Mouse (Mus musculus) neural tube, embryonic 14.5 days (tissue): ENCODE measurements around the gene Pitpnc1. TPM values are rescaled to one million over a fixed set of nuclear protein-coding genes. Genes with fewer than 3 reads are reported as not detected.

Experiments used
- ATAC-seq: fragments of 200-750 bp; cut with Nextera tagmentation; 2 replicates; pipeline ENCODE4 v1.8.0; 2017; ENCODE audit warnings: low read depth, mild to moderate bottlenecking, moderate TSS enrichment, moderate library complexity
- H3K27ac ChIP-seq: fragments of 300-500 bp; sonication (generic); 2 replicates; pipeline ENCODE4 v1.5.1; 2014; ENCODE audit warnings: low read depth, mild to moderate bottlenecking, control low read depth, low read length, moderate library complexity, mixed read lengths
- H3K27me3 ChIP-seq: fragments of 300-500 bp; sonication (generic); 2 replicates; pipeline ENCODE4 v1.6.1; 2014; ENCODE audit warnings: low read length; ENCODE audit not compliant: control insufficient read depth, insufficient read depth
- H3K36me3 ChIP-seq: fragments of 300-500 bp; sonication (generic); 2 replicates; pipeline ENCODE4 v1.6.1; 2014; ENCODE audit warnings: low read length, mixed read lengths; ENCODE audit not compliant: control insufficient read depth, insufficient read depth
- H3K4me1 ChIP-seq: fragments of 300-500 bp; sonication (generic); 2 replicates; pipeline ENCODE4 v1.6.1; 2014; ENCODE audit warnings: low read length; ENCODE audit not compliant: control insufficient read depth, insufficient read depth
- H3K4me2 ChIP-seq: fragments of 300-500 bp; sonication (generic); 2 replicates; pipeline ENCODE4 v1.6.1; 2014; ENCODE audit warnings: mild to moderate bottlenecking, low read depth, low read length, control low read depth
- H3K4me3 ChIP-seq: fragments of 300-500 bp; sonication (generic); 2 replicates; pipeline ENCODE4 v1.5.1; 2014; ENCODE audit warnings: low read depth, low read length, control low read depth, mixed read lengths
- H3K9ac ChIP-seq: fragments of 300-500 bp; sonication (generic); replicated peaks from 2 replicates; pipeline ENCODE4 v1.6.1; 2014; ENCODE audit warnings: low read depth, mild to moderate bottlenecking, control low read depth, low read length, mixed read lengths
- H3K9me3 ChIP-seq: fragments of 300-500 bp; sonication (generic); 2 replicates; pipeline ENCODE4 v1.6.1; 2016; ENCODE audit warnings: low read length; ENCODE audit not compliant: control insufficient read depth
- WGBS: fragments of 180-500 bp; shearing (Covaris S2); extraction: QIAGEN DNeasy Blood & Tissue Kit; methylation state at CpG from one replicate; pipeline ENCODE4 v1.1.7; 2014; 5-methylcytosine and 5-hydroxymethylcytosine counted together
- polyA plus RNA-seq: library from polyadenylated mRNA; unstranded; fragments of >200 nt; fragmentation: Nextera tagmentation; extraction: Ambion mirVana; gene quantifications from 2 replicates; pipeline ENCODE4 v1.2.1, GENCODE M21; 2014

Gene Pitpnc1
- polyA plus RNA-seq, 1 experiment from 2014 or later, result 45.2 TPM

GRCm38 (mm10) chr11:107462478-107462877 is 8.0 kb downstream of the Pitpnc1 start:
- 97% methylated on average over 3 of the region's 3 CpGs for WGBS
- H3K4me3 ChIP-seq, result no peak overlapping the region
- no peak overlapping the region for H3K27ac ChIP-seq
- H3K9ac ChIP-seq, result no peak overlapping the region
- no peaks in the 10 kb centered on the region for H3K27me3 ChIP-seq
- 0 out of 2 replicates have a peak, but pooled peaks cover 2% of the 10 kb centered on the region for H3K4me1 ChIP-seq
- no peak overlapping the region for H3K4me2 ChIP-seq
- no peak for ATAC-seq
- H3K9me3 ChIP-seq, result no peaks in the 10 kb centered on the region
- no peaks in the 10 kb centered on the region for H3K36me3 ChIP-seq

- no peaks in the 10 kb centered on the region for H3K27me3 ChIP-seq
- H3K4me1 ChIP-seq, result no peaks in the 10 kb centered on the region
- H3K4me3 ChIP-seq, result no peak overlapping the region
- no peaks in the 10 kb centered on the region for H3K9me3 ChIP-seq
- no peak overlapping the region for H3K9ac ChIP-seq
- no peak overlapping the region for H3K4me2 ChIP-seq
- 74% methylated on average over 7 of the region's 7 CpGs for WGBS
- H3K27ac ChIP-seq, result no peak overlapping the region
- no peaks in the 10 kb centered on the region for H3K36me3 ChIP-seq
- ATAC-seq, result no peak
Measured at GRCm38 (mm10) chr11:107459828-107460227, 10.7 kb downstream of the Pitpnc1 start.

- no peak overlapping the region for H3K27ac ChIP-seq
- H3K4me1 ChIP-seq, result no peaks in the 10 kb centered on the region
- no peak overlapping the region for H3K4me3 ChIP-seq
- no peaks in the 10 kb centered on the region for H3K9me3 ChIP-seq
- no peak overlapping the region for H3K9ac ChIP-seq
- H3K27me3 ChIP-seq, result no peaks in the 10 kb centered on the region
- 91% methylated on average over 7 of the region's 7 CpGs for WGBS
- no peak for ATAC-seq
- H3K36me3 ChIP-seq, result no peaks in the 10 kb centered on the region
- H3K4me2 ChIP-seq, result no peak overlapping the region
Measured at GRCm38 (mm10) chr11:107458986-107459385, 11.5 kb downstream of the Pitpnc1 start.

- H3K36me3 ChIP-seq, result no peaks in the 10 kb centered on the region
- H3K4me1 ChIP-seq, result no peaks in the 10 kb centered on the region
- no peak overlapping the region for H3K27ac ChIP-seq
- WGBS, result 79% methylated on average over 12 of the region's 12 CpGs
- no peak for ATAC-seq
- H3K4me3 ChIP-seq, result no peak overlapping the region
- no peaks in the 10 kb centered on the region for H3K27me3 ChIP-seq
- H3K4me2 ChIP-seq, result no peak overlapping the region
- H3K9ac ChIP-seq, result no peak overlapping the region
- no peaks in the 10 kb centered on the region for H3K9me3 ChIP-seq
Measured at GRCm38 (mm10) chr11:107458286-107458685, 12.2 kb downstream of the Pitpnc1 start.

- Histone ChIP-seq H3K4me1 (no peaks in the 10 kb centered on the region), H3K36me3 (no peaks in the 10 kb centered on the region), H3K27me3 (no peaks in the 10 kb centered on the region), H3K9ac (no peak overlapping the region), H3K4me3 (no peak overlapping the region), H3K4me2 (no peak overlapping the region), H3K9me3 (no peaks in the 10 kb centered on the region), H3K27ac (no peak overlapping the region)
- ATAC-seq, result no peak
- WGBS, result 94% methylated on average over 3 of the region's 3 CpGs
Measured at GRCm38 (mm10) chr11:107457282-107457681, 13.2 kb downstream of the Pitpnc1 start.

- no peak for ATAC-seq
- Histone ChIP-seq H3K9ac (no peak overlapping the region), H3K36me3 (no peaks in the 10 kb centered on the region), H3K27ac (no peak overlapping the region), H3K27me3 (no peaks in the 10 kb centered on the region), H3K9me3 (no peaks in the 10 kb centered on the region), H3K4me3 (no peak overlapping the region), H3K4me1 (no peaks in the 10 kb centered on the region), H3K4me2 (no peak overlapping the region)
- 67% methylated on average over 19 of the region's 19 CpGs for WGBS
Measured at GRCm38 (mm10) chr11:107454546-107455462, 15.7 kb downstream of the Pitpnc1 start.

GRCm38 (mm10) chr11:107452053-107452452 is 18.4 kb downstream of the Pitpnc1 start:
- Histone ChIP-seq H3K9ac (no peak overlapping the region), H3K4me2 (no peak overlapping the region), H3K4me3 (no peak overlapping the region), H3K9me3 (no peaks in the 10 kb centered on the region), H3K27ac (no peak overlapping the region), H3K27me3 (no peaks in the 10 kb centered on the region), H3K4me1 (no peaks in the 10 kb centered on the region), H3K36me3 (no peaks in the 10 kb centered on the region)
- whole genome bisulfite sequencing, result 98% methylated on average over 7 of the region's 7 CpGs
- ATAC-seq, result no peak

- no peak overlapping the region for H3K9ac ChIP-seq
- H3K4me3 ChIP-seq, result no peak overlapping the region
- no peak for ATAC-seq
- H3K27me3 ChIP-seq, result no peaks in the 10 kb centered on the region
- no peak overlapping the region for H3K27ac ChIP-seq
- H3K36me3 ChIP-seq, result no peaks in the 10 kb centered on the region
- no peak overlapping the region for H3K4me2 ChIP-seq
- no peaks in the 10 kb centered on the region for H3K4me1 ChIP-seq
- no peaks in the 10 kb centered on the region for H3K9me3 ChIP-seq
- WGBS, result 92% methylated on average over 10 of the region's 10 CpGs
Measured at GRCm38 (mm10) chr11:107451106-107451505, 19.4 kb downstream of the Pitpnc1 start.

- Histone ChIP-seq H3K27ac (no peak overlapping the region), H3K36me3 (no peaks in the 10 kb centered on the region), H3K4me2 (no peak overlapping the region), H3K27me3 (no peaks in the 10 kb centered on the region), H3K4me3 (no peak overlapping the region), H3K9me3 (no peaks in the 10 kb centered on the region), H3K4me1 (no peaks in the 10 kb centered on the region), H3K9ac (no peak overlapping the region)
- no peak for ATAC-seq
- 77% methylated on average over 6 of the region's 6 CpGs for whole genome bisulfite sequencing
Measured at GRCm38 (mm10) chr11:107450097-107450496, 20.4 kb downstream of the Pitpnc1 start.
